Mouse (Mus musculus) fat pad, adult 2 months (tissue): ENCODE results near the gene Cd86.

Experiments
- DNase-seq: peaks from one replicate; pipeline ENCODE4 v3.0.0-alpha.2; 2011; ENCODE audit warnings: low read depth, low spot score; ENCODE audit errors: extremely low read depth

Cd86 gene

GRCm38 (mm10) chr16:36613701-36614100, 52.2 kb downstream of the Cd86 start:
- no peak for DNase-seq

DNA sequence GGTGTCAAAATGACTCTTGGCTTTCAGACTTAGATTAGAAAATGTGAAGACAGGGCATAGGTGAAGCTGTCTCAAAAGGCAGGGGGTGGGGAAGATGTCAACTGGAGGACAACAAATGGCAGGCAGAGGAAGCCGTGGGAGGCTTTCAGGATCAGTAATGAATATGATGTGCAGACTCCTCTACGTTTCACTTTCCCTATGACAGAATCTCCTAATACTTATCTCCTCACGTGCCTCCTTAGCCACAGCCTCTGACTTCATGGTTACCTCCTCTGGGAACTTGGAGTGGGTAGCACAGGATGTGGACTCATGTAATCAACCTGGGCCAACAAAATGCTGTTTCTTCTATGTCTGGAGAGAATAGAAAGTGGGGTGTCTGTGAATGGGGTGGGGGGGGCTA, 63.2 kb downstream of the Cd86 start:
- no peak for DNase-seq

DNA sequence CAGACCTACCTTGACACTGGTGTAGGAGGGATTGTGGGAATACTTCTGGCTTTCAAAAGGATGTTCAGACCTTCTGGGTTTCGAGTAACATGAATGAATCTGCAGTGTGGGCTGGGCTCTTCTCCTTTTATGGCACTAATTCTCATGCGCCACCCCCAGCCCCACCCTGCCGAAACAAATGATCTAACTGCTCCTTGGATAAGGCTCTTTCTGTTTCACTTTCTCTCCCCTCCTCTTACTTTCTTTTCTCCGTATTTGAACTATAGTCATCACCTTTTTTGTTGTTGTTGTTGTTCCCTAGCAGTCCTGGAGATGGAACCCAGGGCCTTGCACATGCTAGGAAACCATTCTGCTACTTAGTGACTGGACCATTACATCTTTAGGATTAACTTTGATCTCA, 67.6 kb downstream of the Cd86 start:
- DNase-seq: no peak

DNA sequence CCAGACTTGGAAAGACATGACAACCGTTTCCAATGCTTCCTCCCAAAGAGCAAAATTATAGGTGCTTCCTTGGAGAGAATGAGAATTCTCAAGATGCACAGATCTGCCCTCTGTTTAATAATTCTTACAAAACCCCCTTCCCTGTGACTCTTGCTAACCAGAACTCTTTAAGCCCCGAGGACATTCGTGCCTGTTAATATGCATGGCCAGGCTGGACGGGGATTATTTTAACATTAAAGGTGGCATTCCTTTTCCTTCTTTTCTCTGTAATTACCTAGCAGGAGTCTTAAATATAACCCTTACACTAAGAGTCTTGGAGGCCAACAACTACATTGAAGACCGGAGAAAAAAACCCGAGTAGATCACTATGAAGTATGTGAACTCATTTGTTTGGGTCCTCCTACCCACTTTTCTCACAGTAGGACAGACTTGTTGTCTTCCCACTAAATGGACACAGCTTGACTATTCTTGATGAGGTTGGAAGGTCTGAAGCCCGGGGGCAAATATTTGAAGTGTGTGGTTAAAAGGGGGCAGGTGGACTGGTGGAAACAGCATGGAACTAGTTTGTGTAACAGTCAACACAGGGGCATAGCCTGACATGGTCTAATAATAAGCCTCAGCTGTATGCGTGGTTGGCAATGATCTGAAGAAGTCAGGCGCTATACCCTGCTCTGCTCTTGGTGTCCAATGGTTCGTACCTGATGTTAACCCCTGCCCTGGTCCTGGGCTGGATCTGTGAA, 69.0 kb downstream of the Cd86 start:
- DNase-seq: no peak

DNA sequence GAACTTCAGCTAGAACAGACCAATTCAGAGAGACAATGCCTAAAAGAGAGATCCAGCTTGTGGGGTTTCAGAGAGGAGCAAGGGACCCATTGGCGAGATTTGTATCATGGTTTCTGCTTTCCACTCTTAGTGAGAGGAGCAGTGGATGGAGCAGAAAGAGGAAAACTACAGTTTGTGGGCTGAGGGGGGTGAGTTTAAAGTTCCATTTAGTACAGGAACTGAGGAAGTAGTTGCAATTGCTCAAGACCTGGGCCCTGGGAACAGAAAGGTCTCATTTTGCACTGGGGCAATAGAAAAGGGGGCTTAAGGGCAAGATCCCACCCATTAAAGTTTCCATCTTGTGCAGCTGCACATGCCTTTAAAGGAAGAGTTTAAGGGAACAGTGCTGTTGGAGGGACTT, 76.0 kb downstream of the Cd86 start:
- no peak for DNase-seq

GRCm38 (mm10) chr16:36587971-36588370, 77.9 kb downstream of the Cd86 start:
- no peak for DNase-seq

- DNase-seq: no peak
Observed at GRCm38 (mm10) chr16:36582073-36582472, 83.8 kb downstream of the Cd86 start.

DNA sequence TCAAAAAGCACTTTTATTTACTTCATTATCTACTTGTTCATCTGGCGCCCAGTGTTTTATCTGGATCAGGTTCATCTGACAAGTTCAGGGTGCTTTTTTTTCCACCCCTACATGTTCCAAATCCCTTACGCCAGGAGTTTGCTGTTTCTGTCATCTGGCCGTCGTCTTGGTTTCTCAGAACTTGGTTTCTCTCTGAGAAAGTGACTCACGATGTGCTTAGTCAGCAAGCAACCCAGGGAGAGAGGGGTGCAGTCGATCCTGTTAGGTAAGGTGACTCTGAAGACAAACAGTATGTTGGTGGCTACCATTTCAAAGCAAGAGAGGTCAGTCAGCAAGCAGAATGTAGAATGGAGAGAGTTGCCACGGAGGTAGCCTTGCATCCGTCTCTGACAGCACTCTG, 93.9 kb downstream of the Cd86 start:
- DNase-seq: no peak

GRCm38 (mm10) chr16:36561386-36562338, 104.2 kb downstream of the Cd86 start, which contains the start of gene Casr:
Gene Casr, minus strand, starts transcription at chr16:36562141.
- no peak for DNase-seq

- no peak for DNase-seq
Observed at GRCm38 (mm10) chr16:36559573-36559972, 106.3 kb downstream of the Cd86 start.

DNA sequence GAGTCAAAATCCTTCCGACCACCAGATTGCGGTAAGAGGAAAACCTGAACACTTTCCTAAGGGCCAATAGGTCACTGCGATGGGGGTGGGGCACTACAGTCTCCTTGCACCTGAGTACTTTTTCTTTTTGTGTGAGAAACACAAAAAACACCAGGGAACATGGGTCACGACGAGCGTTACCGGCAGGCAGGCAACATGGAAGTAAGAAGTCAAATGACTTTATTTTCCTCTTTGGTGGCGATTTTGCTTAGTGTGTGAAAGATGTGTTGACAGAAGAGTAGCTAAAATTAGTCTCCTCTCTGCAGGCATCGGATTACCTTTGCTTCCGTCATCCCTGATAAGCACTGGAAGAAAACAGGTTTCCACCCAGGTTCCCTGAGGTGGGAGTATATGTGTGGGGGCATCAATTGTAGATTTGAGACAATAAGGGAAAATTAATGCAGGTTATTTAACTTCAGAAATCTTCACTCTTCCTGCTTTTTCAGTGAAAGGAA, 110.2 kb downstream of the Cd86 start:
- no peak for DNase-seq
